Mouse (Mus musculus): ENCODE data around the gene Zfp273. TPM values are rescaled to one million over a fixed set of nuclear protein-coding genes. Genes with fewer than 3 reads are reported as not detected.

Zfp273 gene
- polyA plus RNA-seq, 1 experiment from 2014 or later = 5.3 TPM

DNA sequence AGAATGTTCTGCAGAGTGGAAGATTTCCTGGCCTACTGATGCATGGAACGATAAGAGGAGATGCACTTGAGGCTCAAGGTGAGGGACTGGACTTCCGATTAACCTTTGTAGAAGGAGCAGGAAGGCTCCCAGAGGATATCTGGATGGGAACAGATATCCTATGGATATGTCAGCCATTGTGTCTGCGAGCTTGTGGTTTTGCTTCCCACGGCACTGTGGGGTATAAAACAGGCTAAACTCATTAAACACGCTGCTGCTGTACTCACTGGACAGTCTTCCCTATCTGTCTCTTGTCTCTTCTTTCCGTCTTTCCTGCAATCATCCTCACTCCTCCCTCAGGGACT is 30.2 kb downstream of the Zfp273 start:
- peak overlapping the region; percentile 34; the same call in 1 of the 2 replicates for H3K9ac ChIP-seq

DNA sequence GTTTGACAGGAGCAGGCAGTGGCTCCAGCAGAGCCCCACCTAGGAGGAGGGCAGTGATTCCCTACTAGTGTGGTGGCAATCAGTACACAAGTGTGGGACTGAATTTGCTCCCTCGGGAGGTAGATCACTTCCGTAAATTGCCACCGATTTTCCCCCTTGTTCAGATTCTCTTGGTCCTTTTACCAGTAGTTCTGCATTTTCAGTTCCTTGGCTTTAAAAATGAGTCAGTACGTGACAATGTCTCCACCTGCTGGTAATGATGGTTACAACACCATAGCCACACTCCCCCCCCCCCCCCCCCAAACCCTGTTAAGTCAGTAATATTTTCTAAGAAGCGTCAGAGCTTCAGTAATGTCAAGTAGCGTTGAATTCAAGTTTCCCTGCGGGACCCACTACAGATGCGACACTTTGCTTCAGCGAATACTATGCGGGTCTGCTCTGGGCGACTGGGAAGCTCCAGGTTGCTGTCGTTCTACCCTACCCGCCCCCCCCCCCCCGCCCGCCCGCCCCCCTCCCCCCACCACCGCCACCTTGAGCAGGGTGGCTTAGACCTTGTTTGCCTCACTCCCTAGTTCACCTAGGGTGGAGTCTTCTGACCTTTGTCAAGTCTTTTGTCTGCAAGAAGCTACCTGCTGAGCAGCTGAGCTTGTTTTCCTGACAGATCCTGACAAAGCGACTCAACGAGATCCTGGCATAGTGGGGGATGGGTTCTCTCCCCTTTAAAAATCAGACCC is 30.7 kb downstream of the Zfp273 start:
- peak overlapping the region; percentile 71 for H3K4me2 ChIP-seq
- H3K4me3 ChIP-seq = peak overlapping the region; percentile 49
- H3K9me3 ChIP-seq (replicated peaks) = no peaks in the 10 kb centered on the region
- 0 out of 2 replicates have a peak, but pooled peaks cover 5% of the 10 kb centered on the region for H3K4me1 ChIP-seq (replicated peaks)
- WGBS = under 1% methylated on average over 13 of the region's 19 CpGs
- peak overlapping the region; percentile 34 for H3K9ac ChIP-seq
- ATAC-seq (replicated peaks; ENCODE audit: insufficient number of reproducible peaks, insufficient read depth, low FRiP score, low read depth) = 0 out of 2 replicates have a peak, but pooled peaks have one; percentile 43
- no peaks in the 10 kb centered on the region for H3K27me3 ChIP-seq
- H3K36me3 ChIP-seq = no peaks in the 10 kb centered on the region
- no peak overlapping the region for H3K27ac ChIP-seq

More for the DNA sequence above, 30.2 kb downstream of the Zfp273 start:
- Histone ChIP-seq H3K9me3 (replicated peaks) (no peaks in the 10 kb centered on the region), H3K36me3 (no peaks in the 10 kb centered on the region), H3K4me3 (peak overlapping the region; percentile 49), H3K27ac (no peak overlapping the region), H3K4me2 (peak overlapping the region; percentile 71), H3K27me3 (no peaks in the 10 kb centered on the region), H3K4me1 (replicated peaks) (0 out of 2 replicates have a peak, but pooled peaks cover 5% of the 10 kb centered on the region)
- ATAC-seq (replicated peaks; ENCODE audit: insufficient number of reproducible peaks, insufficient read depth, low FRiP score, low read depth) = 0 out of 2 replicates have a peak, but pooled peaks have one; percentile 7
- 37% methylated on average over 6 of the region's 6 CpGs for WGBS

DNA sequence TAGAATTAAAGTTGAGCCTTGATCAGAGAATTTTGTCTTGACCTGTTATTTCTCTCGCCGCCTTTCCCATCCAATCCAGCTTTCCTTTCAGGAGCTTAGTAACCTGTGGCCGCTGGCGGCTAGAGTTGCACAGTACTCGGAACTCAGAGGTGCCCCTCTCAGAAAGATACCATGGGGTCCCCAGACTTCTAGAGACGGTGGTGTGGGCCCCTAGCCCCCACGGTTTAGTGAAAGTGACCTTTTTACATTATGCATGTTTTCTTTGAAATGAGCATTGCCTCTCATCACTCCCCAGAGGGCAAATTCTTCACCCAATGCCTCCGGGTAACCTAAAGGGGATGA is 31.3 kb downstream of the Zfp273 start:
- H3K4me1 ChIP-seq (replicated peaks) = 0 out of 2 replicates have a peak, but pooled peaks cover 5% of the 10 kb centered on the region

DNA sequence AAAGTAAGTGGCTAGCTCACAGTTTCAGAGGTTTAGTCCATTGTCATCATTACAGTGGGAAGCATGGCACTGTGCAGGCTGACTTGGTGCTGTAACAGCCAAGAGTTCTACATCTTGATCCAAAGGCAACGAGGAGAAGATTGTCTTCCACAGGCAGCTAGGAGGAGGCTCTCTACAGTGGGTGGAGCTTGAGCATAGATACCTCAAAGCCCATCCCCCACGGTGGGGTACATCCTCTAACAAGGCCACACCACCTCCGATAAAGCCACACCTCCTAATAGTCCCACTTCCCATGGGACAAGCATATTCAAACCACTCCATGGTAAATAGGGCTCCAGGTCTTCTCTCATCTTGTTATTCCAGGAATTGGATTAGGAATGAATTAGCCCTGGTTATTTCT is 36.8 kb downstream of the Zfp273 start:
- H3K4me1 ChIP-seq (replicated peaks) = no peaks in the 10 kb centered on the region
- no peaks in the 10 kb centered on the region for H3K9me3 ChIP-seq (replicated peaks)
- no peak overlapping the region for H3K27ac ChIP-seq
- no peak overlapping the region for H3K9ac ChIP-seq
- H3K4me2 ChIP-seq = no peak overlapping the region
- ATAC-seq (replicated peaks; ENCODE audit: insufficient number of reproducible peaks, insufficient read depth, low FRiP score, low read depth) = no peak
- WGBS = 70% methylated on average over 3 of the region's 3 CpGs
- no peak overlapping the region for H3K4me3 ChIP-seq
- no peaks in the 10 kb centered on the region for H3K36me3 ChIP-seq
- no peaks in the 10 kb centered on the region for H3K27me3 ChIP-seq

More for the DNA sequence above, 31.3 kb downstream of the Zfp273 start:
- 17% methylated on average over 8 of the region's 8 CpGs for WGBS
- Histone ChIP-seq H3K4me3 (peak overlapping the region; percentile 49), H3K36me3 (no peaks in the 10 kb centered on the region), H3K9ac (peak overlapping the region; percentile 31; the same call in 1 of the 2 replicates), H3K27ac (no peak overlapping the region), H3K27me3 (no peaks in the 10 kb centered on the region), H3K4me2 (peak overlapping the region; percentile 71), H3K9me3 (replicated peaks) (no peaks in the 10 kb centered on the region)
- ATAC-seq (replicated peaks; ENCODE audit: insufficient number of reproducible peaks, insufficient read depth, low FRiP score, low read depth) = no peak

DNA sequence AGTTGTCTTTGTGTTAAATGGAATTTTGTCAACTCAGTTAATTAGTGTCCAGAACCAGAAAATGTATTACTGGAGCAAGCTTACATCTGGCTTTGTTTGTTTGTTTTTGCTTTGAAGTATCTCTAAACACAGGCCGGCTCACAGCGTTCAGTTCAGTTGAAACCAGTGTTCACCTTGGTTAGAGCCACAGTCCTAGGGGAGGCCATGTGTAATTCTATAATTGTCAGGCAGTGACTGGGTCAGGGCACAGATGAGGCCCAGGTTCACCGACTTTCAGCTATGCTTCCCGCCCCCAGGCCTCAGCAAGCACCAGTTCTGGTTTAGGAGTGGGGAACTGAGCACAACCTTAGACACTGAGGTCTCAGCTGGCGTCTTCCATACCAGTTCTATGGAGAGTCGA is 39.6 kb downstream of the Zfp273 start:
- H3K4me3 ChIP-seq = no peak overlapping the region

DNA sequence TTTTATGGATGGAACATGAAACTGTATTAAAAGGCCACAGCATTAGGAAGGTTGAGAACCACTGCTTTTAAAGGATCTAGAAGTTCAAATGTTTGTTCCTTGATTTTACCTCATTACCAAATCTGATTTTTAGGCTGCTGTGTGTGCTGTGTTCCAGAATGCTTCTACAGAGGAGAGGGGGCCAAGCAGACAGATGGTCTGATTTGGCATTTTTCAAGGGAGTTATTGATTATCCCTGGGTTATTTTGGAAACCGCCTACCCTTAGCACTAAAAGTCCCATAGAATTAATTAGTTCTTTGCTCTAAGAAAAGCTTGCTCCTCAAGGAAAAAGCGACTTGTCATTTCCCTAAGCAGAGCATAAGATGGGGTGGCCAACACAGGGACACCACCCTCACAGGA is 40.4 kb downstream of the Zfp273 start:
- 75% methylated on average over 2 of the region's 2 CpGs for WGBS
- Histone ChIP-seq H3K27me3 (no peaks in the 10 kb centered on the region), H3K9me3 (replicated peaks) (no peaks in the 10 kb centered on the region), H3K9ac (no peak overlapping the region), H3K27ac (no peak overlapping the region), H3K4me1 (replicated peaks) (no peaks in the 10 kb centered on the region), H3K4me2 (no peak overlapping the region), H3K4me3 (no peak overlapping the region), H3K36me3 (no peaks in the 10 kb centered on the region)
- ATAC-seq (replicated peaks; ENCODE audit: insufficient number of reproducible peaks, insufficient read depth, low FRiP score, low read depth) = no peak

More for the DNA sequence above, 39.6 kb downstream of the Zfp273 start:
- H3K36me3 ChIP-seq = no peaks in the 10 kb centered on the region
- no peak overlapping the region for H3K27ac ChIP-seq
- ATAC-seq (replicated peaks; ENCODE audit: insufficient number of reproducible peaks, insufficient read depth, low FRiP score, low read depth) = no peak
- H3K4me1 ChIP-seq (replicated peaks) = no peaks in the 10 kb centered on the region
- no peaks in the 10 kb centered on the region for H3K27me3 ChIP-seq
- no peak overlapping the region for H3K4me2 ChIP-seq
- H3K9ac ChIP-seq = no peak overlapping the region
- 73% methylated on average over 6 of the region's 6 CpGs for WGBS
- H3K9me3 ChIP-seq (replicated peaks) = no peaks in the 10 kb centered on the region

DNA sequence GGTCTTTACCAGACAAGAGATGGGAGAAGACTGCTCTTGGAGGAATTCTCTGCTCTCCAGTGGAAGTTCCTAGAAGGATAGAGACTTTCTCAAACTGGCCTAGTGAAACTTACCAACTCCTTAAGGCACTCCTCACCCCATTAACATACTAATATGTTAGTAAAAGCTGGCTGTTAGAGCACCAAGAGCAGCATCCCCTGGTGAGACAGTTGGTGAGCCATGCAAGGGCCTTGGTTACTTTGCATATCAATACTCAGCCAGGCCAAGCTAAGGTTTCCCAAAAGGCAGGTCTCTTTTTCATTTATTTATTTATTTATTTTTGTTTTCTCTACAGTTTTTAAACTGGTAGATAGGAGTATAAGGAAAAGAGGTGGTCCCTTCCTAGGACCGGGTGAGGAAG is 43.8 kb downstream of the Zfp273 start:
- 21% methylated on average over 1 of the region's 1 CpGs for WGBS
- Histone ChIP-seq H3K4me1 (replicated peaks) (no peaks in the 10 kb centered on the region), H3K27me3 (no peaks in the 10 kb centered on the region), H3K9me3 (replicated peaks) (no peaks in the 10 kb centered on the region), H3K9ac (no peak overlapping the region), H3K4me2 (no peak overlapping the region), H3K36me3 (no peaks in the 10 kb centered on the region), H3K4me3 (no peak overlapping the region), H3K27ac (no peak overlapping the region)
- ATAC-seq (replicated peaks; ENCODE audit: insufficient number of reproducible peaks, insufficient read depth, low FRiP score, low read depth) = no peak

DNA sequence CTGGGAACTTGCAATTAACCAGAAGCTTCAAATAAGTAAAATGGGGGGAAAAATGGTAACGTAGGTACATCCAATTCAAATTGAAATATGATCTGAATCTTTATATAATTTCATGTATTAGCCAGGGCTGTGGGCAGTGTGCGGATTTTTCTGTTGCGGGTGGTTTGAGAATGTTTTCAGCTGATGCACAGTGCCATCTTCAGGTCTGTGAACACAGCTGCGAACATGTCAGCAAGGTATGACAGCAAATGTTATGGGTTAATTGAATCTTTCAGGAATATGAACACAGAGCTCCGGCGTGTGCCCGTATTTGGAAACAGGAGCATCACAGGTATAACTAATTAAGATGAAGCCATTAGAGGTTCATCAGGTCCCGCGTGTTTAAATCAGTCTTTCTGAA is 49.0 kb downstream of the Zfp273 start:
- Histone ChIP-seq H3K27me3 (no peaks in the 10 kb centered on the region), H3K4me3 (no peak overlapping the region), H3K36me3 (no peaks in the 10 kb centered on the region), H3K9me3 (replicated peaks) (no peaks in the 10 kb centered on the region), H3K4me2 (no peak overlapping the region), H3K9ac (no peak overlapping the region), H3K4me1 (replicated peaks) (no peaks in the 10 kb centered on the region), H3K27ac (no peak overlapping the region)
- 75% methylated on average over 9 of the region's 9 CpGs for WGBS
- ATAC-seq (replicated peaks; ENCODE audit: insufficient number of reproducible peaks, insufficient read depth, low FRiP score, low read depth) = no peak

DNA sequence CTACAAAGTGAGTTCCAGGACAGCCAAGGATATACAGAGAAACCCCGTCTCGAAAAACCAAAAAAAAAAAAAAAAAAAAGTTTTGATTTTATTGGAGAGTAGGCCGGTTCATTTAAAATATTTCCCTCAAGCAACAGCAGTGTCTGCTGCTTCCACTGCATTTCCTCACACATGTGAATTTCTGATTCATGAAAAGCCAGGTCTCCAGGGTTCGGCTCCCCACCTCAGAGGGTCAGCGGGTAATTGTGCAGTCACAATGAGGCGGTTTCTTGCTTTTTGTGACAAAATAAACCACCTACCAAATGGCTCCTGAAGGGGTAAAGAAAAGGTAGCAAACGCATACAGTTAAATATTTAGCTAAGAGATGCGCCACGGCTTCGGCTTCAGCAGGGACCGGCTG is 49.5 kb downstream of the Zfp273 start, which contains the start of gene BC048507:
Gene BC048507 (plus strand): TSS at position 301 of the 400 bp plus-strand sequence.
- H3K36me3 ChIP-seq = no peaks in the 10 kb centered on the region
- no peaks in the 10 kb centered on the region for H3K27me3 ChIP-seq
- H3K4me3 ChIP-seq = no peak within 1 kb of the TSS
- no peaks in the 10 kb centered on the region for H3K9me3 ChIP-seq (replicated peaks)
- ATAC-seq (replicated peaks; ENCODE audit: insufficient number of reproducible peaks, insufficient read depth, low FRiP score, low read depth) = no peak
- no peak within 1 kb of the TSS for H3K4me2 ChIP-seq
- no peak within 1 kb of the TSS for H3K27ac ChIP-seq
- no peaks in the 10 kb centered on the region for H3K4me1 ChIP-seq (replicated peaks)
- H3K9ac ChIP-seq = no peak within 1 kb of the TSS
- 67% methylated on average over 11 of the region's 11 CpGs for WGBS

DNA sequence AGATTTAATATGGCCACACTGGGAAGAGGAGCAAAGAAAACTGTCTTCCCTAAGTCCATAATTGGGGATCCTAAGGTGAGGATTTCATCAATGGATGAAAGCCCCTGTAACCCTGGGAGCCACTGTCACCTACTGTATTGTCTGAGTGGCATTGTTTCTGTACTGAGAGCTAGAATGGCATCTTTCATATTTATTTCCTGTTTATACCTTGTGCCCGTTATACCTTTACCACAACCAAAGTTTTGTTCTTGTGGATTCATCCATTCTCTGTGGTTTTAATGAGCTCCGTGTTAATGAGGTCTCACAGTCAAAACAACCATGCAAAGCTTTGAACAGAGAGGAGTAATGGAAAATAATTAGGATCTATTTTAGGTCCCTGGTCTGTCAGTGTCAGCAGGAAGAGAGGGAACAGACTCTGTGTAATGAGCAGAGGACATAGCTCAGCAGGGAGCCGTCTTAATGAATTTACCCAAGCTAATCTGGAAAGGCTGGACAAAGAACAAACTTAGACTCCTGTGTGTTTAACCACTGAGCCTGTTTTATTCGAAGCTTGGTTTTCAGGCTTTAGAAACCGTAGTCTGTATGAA is 51.3 kb downstream of the Zfp273 start:
- H3K36me3 ChIP-seq = no peaks in the 10 kb centered on the region
- H3K9ac ChIP-seq = no peak overlapping the region
- no peak overlapping the region for H3K4me3 ChIP-seq
- H3K27me3 ChIP-seq = no peaks in the 10 kb centered on the region
- H3K4me2 ChIP-seq = no peak overlapping the region
- no peaks in the 10 kb centered on the region for H3K4me1 ChIP-seq (replicated peaks)
- WGBS = 58% methylated on average over 5 of the region's 5 CpGs
- ATAC-seq (replicated peaks; ENCODE audit: insufficient number of reproducible peaks, insufficient read depth, low FRiP score, low read depth) = no peak
- no peaks in the 10 kb centered on the region for H3K9me3 ChIP-seq (replicated peaks)
- no peak overlapping the region for H3K27ac ChIP-seq

DNA sequence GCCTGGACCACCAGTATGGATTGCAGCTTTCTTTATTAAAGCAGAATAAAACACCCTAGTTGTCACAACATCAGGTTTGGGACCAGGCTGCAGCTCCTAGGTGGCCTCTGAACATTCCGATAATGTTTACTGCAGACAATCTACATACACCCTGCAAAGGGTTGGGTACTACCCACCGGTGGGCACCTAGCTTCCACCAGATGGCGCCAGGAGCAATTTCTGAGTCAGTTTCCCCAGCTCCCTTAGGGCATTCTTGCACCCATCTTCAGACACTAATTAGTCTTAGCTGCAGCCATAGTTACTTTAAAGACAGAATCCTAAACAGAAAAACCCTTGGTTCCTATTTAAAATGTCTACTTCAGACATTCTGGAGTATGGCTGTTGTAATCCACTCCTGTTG is 54.4 kb downstream of the Zfp273 start:
- Histone ChIP-seq H3K9ac (no peak overlapping the region), H3K9me3 (replicated peaks) (no peaks in the 10 kb centered on the region), H3K4me2 (no peak overlapping the region), H3K4me1 (replicated peaks) (no peaks in the 10 kb centered on the region), H3K27me3 (no peaks in the 10 kb centered on the region), H3K27ac (no peak overlapping the region), H3K4me3 (no peak overlapping the region), H3K36me3 (no peaks in the 10 kb centered on the region)
- WGBS = 29% methylated on average over 3 of the region's 3 CpGs
- ATAC-seq (replicated peaks; ENCODE audit: insufficient number of reproducible peaks, insufficient read depth, low FRiP score, low read depth) = no peak

Data from heart, embryonic 15.5 days (tissue).